Mouse (Mus musculus): ENCODE results near the gene Slc26a11. TPM values are rescaled to one million over a fixed set of nuclear protein-coding genes. Genes with fewer than 3 reads are reported as not detected.

The Slc26a11 gene
- polyA plus RNA-seq, 1 experiment from 2014 or later, result 5.2 TPM

GRCm38 (mm10) chr11:119407381-119407780 is 52.0 kb downstream of the Slc26a11 start:
- no peak for ATAC-seq (ENCODE audit: low read depth)
- no peak overlapping the region for H3K27ac ChIP-seq (ENCODE audit: low read depth, low read length)
- no peak overlapping the region for H3K9ac ChIP-seq (replicated peaks; ENCODE audit: low read depth, low read length)
- WGBS, result 93% methylated on average over 6 of the region's 6 CpGs
- H3K4me3 ChIP-seq (ENCODE audit: low read depth, low read length), result no peak overlapping the region
- no peaks in the 10 kb centered on the region for H3K27me3 ChIP-seq (ENCODE audit: control insufficient read depth, insufficient read depth, low read length)
- H3K36me3 ChIP-seq (ENCODE audit: control insufficient read depth, insufficient read depth, low read length), result no peaks in the 10 kb centered on the region
- no peak overlapping the region for H3K4me2 ChIP-seq (ENCODE audit: low read depth, low read length)
- H3K9me3 ChIP-seq (ENCODE audit: control insufficient read depth, low read length), result no peaks in the 10 kb centered on the region
- no peaks in the 10 kb centered on the region for H3K4me1 ChIP-seq (ENCODE audit: control insufficient read depth, insufficient read depth, low read length)

- H3K36me3 ChIP-seq (ENCODE audit: control insufficient read depth, insufficient read depth, low read length), result no peaks in the 10 kb centered on the region
Observed at GRCm38 (mm10) chr11:119407977-119408376, 52.6 kb downstream of the Slc26a11 start.

GRCm38 (mm10) chr11:119419327-119420118 is 64.2 kb downstream of the Slc26a11 start:
- H3K9me3 ChIP-seq (ENCODE audit: control insufficient read depth, low read length), result no peaks in the 10 kb centered on the region
- no peak for ATAC-seq (ENCODE audit: low read depth)
- no peaks in the 10 kb centered on the region for H3K27me3 ChIP-seq (ENCODE audit: control insufficient read depth, insufficient read depth, low read length)
- no peak overlapping the region for H3K4me2 ChIP-seq (ENCODE audit: low read depth, low read length)
- no peak overlapping the region for H3K27ac ChIP-seq (ENCODE audit: low read depth, low read length)
- H3K9ac ChIP-seq (replicated peaks; ENCODE audit: low read depth, low read length), result no peak overlapping the region
- no peak overlapping the region for H3K4me3 ChIP-seq (ENCODE audit: low read depth, low read length)
- WGBS, result 71% methylated on average over 16 of the region's 16 CpGs
- no peaks in the 10 kb centered on the region for H3K36me3 ChIP-seq (ENCODE audit: control insufficient read depth, insufficient read depth, low read length)
- no peaks in the 10 kb centered on the region for H3K4me1 ChIP-seq (ENCODE audit: control insufficient read depth, insufficient read depth, low read length)

More at GRCm38 (mm10) chr11:119407977-119408376, 52.6 kb downstream of the Slc26a11 start:
- Histone ChIP-seq H3K27ac (ENCODE audit: low read depth, low read length) (no peak overlapping the region), H3K9ac (replicated peaks; ENCODE audit: low read depth, low read length) (no peak overlapping the region), H3K9me3 (ENCODE audit: control insufficient read depth, low read length) (no peaks in the 10 kb centered on the region), H3K4me1 (ENCODE audit: control insufficient read depth, insufficient read depth, low read length) (no peaks in the 10 kb centered on the region), H3K4me2 (ENCODE audit: low read depth, low read length) (no peak overlapping the region), H3K27me3 (ENCODE audit: control insufficient read depth, insufficient read depth, low read length) (no peaks in the 10 kb centered on the region), H3K4me3 (ENCODE audit: low read depth, low read length) (no peak overlapping the region)
- no peak for ATAC-seq (ENCODE audit: low read depth)
- 59% methylated on average over 5 of the region's 5 CpGs for whole genome bisulfite sequencing

- Histone ChIP-seq H3K9ac (replicated peaks; ENCODE audit: low read depth, low read length) (no peak overlapping the region), H3K4me2 (ENCODE audit: low read depth, low read length) (no peak overlapping the region), H3K36me3 (ENCODE audit: control insufficient read depth, insufficient read depth, low read length) (no peaks in the 10 kb centered on the region), H3K27ac (ENCODE audit: low read depth, low read length) (no peak overlapping the region), H3K4me1 (ENCODE audit: control insufficient read depth, insufficient read depth, low read length) (no peaks in the 10 kb centered on the region), H3K9me3 (ENCODE audit: control insufficient read depth, low read length) (no peaks in the 10 kb centered on the region), H3K27me3 (ENCODE audit: control insufficient read depth, insufficient read depth, low read length) (no peaks in the 10 kb centered on the region), H3K4me3 (ENCODE audit: low read depth, low read length) (no peak overlapping the region)
- WGBS, result 89% methylated on average over 5 of the region's 5 CpGs
- no peak for ATAC-seq (ENCODE audit: low read depth)
Observed at GRCm38 (mm10) chr11:119420426-119420825, 65.1 kb downstream of the Slc26a11 start.

- Histone ChIP-seq H3K4me2 (ENCODE audit: low read depth, low read length) (no peak overlapping the region), H3K9me3 (ENCODE audit: control insufficient read depth, low read length) (no peaks in the 10 kb centered on the region), H3K9ac (replicated peaks; ENCODE audit: low read depth, low read length) (no peak overlapping the region), H3K4me1 (ENCODE audit: control insufficient read depth, insufficient read depth, low read length) (0 out of 2 replicates have a peak, but pooled peaks cover 7% of the 10 kb centered on the region), H3K27me3 (ENCODE audit: control insufficient read depth, insufficient read depth, low read length) (no peaks in the 10 kb centered on the region), H3K36me3 (ENCODE audit: control insufficient read depth, insufficient read depth, low read length) (no peaks in the 10 kb centered on the region), H3K4me3 (ENCODE audit: low read depth, low read length) (no peak overlapping the region), H3K27ac (ENCODE audit: low read depth, low read length) (no peak overlapping the region)
- ATAC-seq (ENCODE audit: low read depth), result no peak
- 83% methylated on average over 6 of the region's 6 CpGs for WGBS
Observed at GRCm38 (mm10) chr11:119427431-119427830, 72.1 kb downstream of the Slc26a11 start.

- WGBS, result 89% methylated on average over 5 of the region's 5 CpGs
- 0 out of 2 replicates have a peak overlapping the region, but pooled peaks have one; percentile 16 for H3K9ac ChIP-seq (replicated peaks; ENCODE audit: low read depth, low read length)
- H3K27ac ChIP-seq (ENCODE audit: low read depth, low read length), result no peak overlapping the region
- peak overlapping the region; percentile 53; the same call in 1 of the 2 replicates for H3K4me2 ChIP-seq (ENCODE audit: low read depth, low read length)
- no peaks in the 10 kb centered on the region for H3K9me3 ChIP-seq (ENCODE audit: control insufficient read depth, low read length)
- H3K36me3 ChIP-seq (ENCODE audit: control insufficient read depth, insufficient read depth, low read length), result no peaks in the 10 kb centered on the region
- no peaks in the 10 kb centered on the region for H3K27me3 ChIP-seq (ENCODE audit: control insufficient read depth, insufficient read depth, low read length)
- H3K4me1 ChIP-seq (ENCODE audit: control insufficient read depth, insufficient read depth, low read length), result 0 out of 2 replicates have a peak, but pooled peaks cover 7% of the 10 kb centered on the region
- H3K4me3 ChIP-seq (ENCODE audit: low read depth, low read length), result no peak overlapping the region
- ATAC-seq (ENCODE audit: low read depth), result no peak
Observed at GRCm38 (mm10) chr11:119427986-119428385, 72.6 kb downstream of the Slc26a11 start.

- Histone ChIP-seq H3K4me2 (ENCODE audit: low read depth, low read length) (peak overlapping the region; percentile 53), H3K4me1 (ENCODE audit: control insufficient read depth, insufficient read depth, low read length) (0 out of 2 replicates have a peak, but pooled peaks cover 7% of the 10 kb centered on the region), H3K9me3 (ENCODE audit: control insufficient read depth, low read length) (no peaks in the 10 kb centered on the region), H3K27ac (ENCODE audit: low read depth, low read length) (no peak overlapping the region), H3K27me3 (ENCODE audit: control insufficient read depth, insufficient read depth, low read length) (no peaks in the 10 kb centered on the region), H3K4me3 (ENCODE audit: low read depth, low read length) (peak overlapping the region; percentile 22), H3K9ac (replicated peaks; ENCODE audit: low read depth, low read length) (0 out of 2 replicates have a peak overlapping the region, but pooled peaks have one; percentile 16), H3K36me3 (ENCODE audit: control insufficient read depth, insufficient read depth, low read length) (no peaks in the 10 kb centered on the region)
- WGBS, result 1% methylated on average over 16 of the region's 35 CpGs
- ATAC-seq (ENCODE audit: low read depth), result peak; percentile 65; the same call in 1 of the 2 replicates
Observed at GRCm38 (mm10) chr11:119428649-119429136, 73.3 kb downstream of the Slc26a11 start.

All from neural tube, embryonic 14.5 days (tissue).